Mouse (Mus musculus) cerebellum, adult 2 months (tissue): ENCODE measurements around the gene Npsr1.

Experiments
- CTCF ChIP-seq: fragments of 200-500 bp; IDR thresholded peaks from 2 replicates; pipeline ENCODE4 v1.5.1; 2011; ENCODE audit warnings: low read depth, mild to moderate bottlenecking, control low read depth, low read length, moderate library complexity, borderline replicate concordance; ENCODE audit not compliant: insufficient read depth
- POLR2A ChIP-seq: fragments of 200-500 bp; IDR thresholded peaks from 2 replicates; pipeline ENCODE4 v1.6.1; 2011; ENCODE audit warnings: low read length, control low read depth, borderline replicate concordance; ENCODE audit not compliant: insufficient read depth

DNA sequence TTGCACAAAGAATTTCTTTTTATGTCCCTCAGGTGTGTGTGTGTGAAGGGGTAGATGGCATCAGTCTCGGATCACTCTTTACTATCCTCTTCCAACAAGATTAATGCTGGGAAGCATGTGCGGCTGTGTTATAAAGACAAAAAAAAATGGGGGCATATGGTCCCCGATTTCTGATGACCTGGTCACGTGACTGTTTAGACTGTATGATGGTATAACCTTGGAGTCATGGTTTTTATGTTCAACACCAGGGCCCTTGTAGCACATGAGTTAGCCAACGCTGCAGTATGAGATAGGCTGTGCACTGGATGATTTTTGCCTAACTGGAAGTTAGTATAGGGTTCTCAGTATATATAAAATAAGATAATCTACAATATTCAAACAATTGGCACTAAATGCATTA lies 187.6 kb downstream of the Npsr1 start:
- TF ChIP-seq POLR2A (no peak), CTCF (no peak)
